Mouse (Mus musculus) myocyte (in vitro differentiated cells): ENCODE data around the gene Selenoo.

ENCODE experiments used
- CEBPB ChIP-seq: IDR thresholded peaks from 2 replicates; pipeline ENCODE4 v1.6.1; 2011; ENCODE audit warnings: mild to moderate bottlenecking, moderate library complexity; ENCODE audit not compliant: poor library complexity, insufficient read depth, severe bottlenecking
- E2F4 ChIP-seq: IDR thresholded peaks from one replicate; pipeline ENCODE4 v1.6.1; 2011; ENCODE audit warnings: mild to moderate bottlenecking, control low read depth, moderate library complexity; ENCODE audit not compliant: insufficient read depth
- MAX ChIP-seq: IDR thresholded peaks from one replicate; pipeline ENCODE4 v1.6.1; 2011; ENCODE audit warnings: low read depth, mild to moderate bottlenecking, control low read depth
- MYOD1 ChIP-seq, 3 experiments: IDR thresholded peaks; one replicate each; pipeline ENCODE4 v1.6.1; 2011; ENCODE audit warnings: control low read depth in 2 of 3, low read depth in 2 of 3, mild to moderate bottlenecking in 2 of 3, moderate library complexity in 1 of 3; ENCODE audit not compliant: insufficient read length in 2 of 3, control insufficient read depth in 1 of 3
- MYOG ChIP-seq, 3 experiments: IDR thresholded peaks; one replicate each; pipeline ENCODE4 v1.6.1; 2011; ENCODE audit warnings: control low read depth in 2 of 3, low read depth in 2 of 3, mild to moderate bottlenecking in 2 of 3; ENCODE audit not compliant: insufficient read length in 2 of 3, control insufficient read depth in 1 of 3, insufficient read depth in 1 of 3
- POLR2A ChIP-seq: IDR thresholded peaks from one replicate; pipeline ENCODE4 v1.6.1; 2011; ENCODE audit warnings: low read depth, mild to moderate bottlenecking, control low read depth, moderate library complexity; ENCODE audit not compliant: insufficient read length
- POLR2AphosphoS2 ChIP-seq: IDR thresholded peaks from one replicate; pipeline ENCODE4 v1.6.1; 2011; ENCODE audit warnings: low read depth, control low read depth; ENCODE audit not compliant: insufficient read length
- REST ChIP-seq: IDR thresholded peaks from one replicate; pipeline ENCODE4 v1.6.1; 2011; ENCODE audit warnings: mild to moderate bottlenecking, control low read depth, moderate library complexity; ENCODE audit not compliant: insufficient read depth, insufficient read length
- SRF ChIP-seq: IDR thresholded peaks from one replicate; pipeline ENCODE4 v1.6.1; 2011; ENCODE audit warnings: low read depth; ENCODE audit not compliant: control insufficient read depth, insufficient read length
- TCF12 ChIP-seq: IDR thresholded peaks from one replicate; pipeline ENCODE4 v1.6.1; 2011; ENCODE audit warnings: mild to moderate bottlenecking, control low read depth; ENCODE audit not compliant: poor library complexity, insufficient read depth, severe bottlenecking
- TCF3 ChIP-seq: IDR thresholded peaks from one replicate; pipeline ENCODE4 v1.6.1; 2011; ENCODE audit warnings: low read depth, control low read depth; ENCODE audit not compliant: insufficient read length
- USF1 ChIP-seq: IDR thresholded peaks from one replicate; pipeline ENCODE4 v1.6.1; 2011; ENCODE audit warnings: low read depth, mild to moderate bottlenecking, control low read depth, moderate library complexity

DNA sequence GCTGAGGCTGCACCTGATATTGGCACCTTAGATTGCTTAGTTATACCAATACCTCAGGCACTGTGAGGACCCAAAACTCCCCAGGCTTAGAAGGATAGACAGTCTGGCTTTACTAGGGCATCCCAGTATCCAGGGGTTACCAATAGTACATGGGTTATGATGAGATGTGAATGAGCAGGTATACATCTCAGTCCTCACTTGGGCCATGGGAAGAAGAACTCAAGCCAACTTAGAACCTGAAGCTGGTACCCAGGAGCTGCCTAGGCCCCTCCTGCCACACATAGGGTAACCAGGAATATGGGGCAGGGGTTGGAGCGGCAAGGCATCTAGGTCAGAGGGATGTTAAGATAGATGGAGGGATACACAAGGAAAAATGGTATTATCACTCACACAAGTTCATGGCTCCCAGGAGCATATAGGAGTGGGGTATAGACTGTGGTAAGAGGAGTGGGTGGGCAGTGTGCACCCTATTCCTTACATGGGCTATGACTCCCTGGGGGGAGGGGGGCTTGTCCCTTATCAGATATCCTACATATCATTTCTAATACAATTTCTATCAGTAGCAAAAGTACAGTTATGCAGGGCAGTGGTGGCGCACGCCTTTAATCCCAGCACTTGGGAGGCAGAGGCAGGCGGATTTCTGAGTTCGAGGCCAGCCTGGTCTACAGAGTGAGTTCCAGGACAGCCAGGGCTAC, 47.7 kb downstream of the Selenoo start:
- no peak for TF ChIP-seq POLR2A
- TF ChIP-seq MAX = no peak
- TF ChIP-seq TCF12 = no peak
- no peak for TF ChIP-seq E2F4
- TF ChIP-seq SRF = no peak
- TF ChIP-seq CEBPB = no peak
- no peak for TF ChIP-seq MYOD1 (IDR thresholded peaks at IDR 0.05; ENCODE audit: control insufficient read depth in 1 of 3, insufficient read length in 2 of 3, low read depth in 2 of 3)
- no peak for TF ChIP-seq USF1
- TF ChIP-seq POLR2AphosphoS2 = no peak
- no peak for TF ChIP-seq REST
- TF ChIP-seq MYOG (IDR thresholded peaks at IDR 0.05; ENCODE audit: control insufficient read depth in 1 of 3, insufficient read depth in 1 of 3, insufficient read length in 2 of 3, low read depth in 2 of 3) = no peak
- no peak for TF ChIP-seq TCF3
